Mouse (Mus musculus) common myeloid progenitor, adult 5-6 weeks (primary cell): ENCODE results near the gene Olfr1441. TPM values are rescaled to one million over a fixed set of nuclear protein-coding genes. Genes with fewer than 3 reads are reported as not detected.

Source experiments
- ATAC-seq: replicated peaks from 2 replicates; pipeline ENCODE4 v1.8.0; 2016; ENCODE audit warnings: low read depth, mild to moderate bottlenecking, moderate TSS enrichment, inconsistent platforms; ENCODE audit not compliant: poor library complexity, severe bottlenecking
- total RNA-seq: library from RNA; stranded (forward); fragments of 200-1000, 187-1606 nt; gene quantifications from 2 replicates; pipeline ENCODE4 v1.2.3, GENCODE M21; 2017

Olfr1441 gene
- not detected in 2 replicates for total RNA-seq

DNA sequence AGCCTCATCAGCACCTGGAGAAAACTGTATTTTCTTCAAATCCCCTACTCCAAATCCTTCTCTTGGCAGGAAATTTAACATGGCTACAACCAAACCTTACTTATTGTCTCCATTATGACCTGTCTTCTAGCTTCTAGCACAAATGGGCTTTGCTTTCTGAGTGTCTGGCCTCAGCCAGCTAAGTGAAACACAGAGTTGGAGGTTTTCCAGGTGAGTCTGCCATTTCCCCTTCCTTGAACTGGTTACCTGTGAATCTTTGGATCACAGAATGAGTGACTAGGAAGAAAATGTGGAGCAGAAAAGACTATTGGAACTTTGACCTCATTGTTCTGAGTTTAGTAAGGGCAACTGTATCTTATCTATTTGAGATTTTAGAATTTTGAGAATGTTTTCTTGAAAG is at the start of gene Olfr1441:
TSS of gene Olfr1441 (plus strand) at position 73 of the 400 bp plus-strand sequence.
- ATAC-seq, result no peak

DNA sequence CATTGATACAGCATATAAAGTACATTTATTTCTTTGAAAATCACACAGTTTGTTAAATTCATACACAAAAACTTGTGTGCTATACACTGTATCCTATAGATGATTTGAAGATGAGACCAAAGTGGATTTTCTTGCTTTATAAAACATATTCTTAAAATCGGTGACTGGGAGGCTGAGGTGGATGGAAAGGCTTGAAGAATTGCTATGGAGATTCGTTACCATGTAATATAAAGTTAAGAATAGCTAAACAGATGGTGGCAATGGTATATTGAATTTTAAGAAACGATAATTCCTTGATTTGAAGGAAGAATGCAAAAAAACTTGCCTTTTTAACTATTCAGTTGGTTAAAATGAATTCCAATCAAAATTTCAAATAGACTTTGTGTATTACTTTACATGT is 44.2 kb upstream of the Olfr1441 start:
- ATAC-seq, result no peak

GRCm38 (mm10) chr19:12374465-12375025 is 42.7 kb upstream of the Olfr1441 start:
- no peak for ATAC-seq

DNA sequence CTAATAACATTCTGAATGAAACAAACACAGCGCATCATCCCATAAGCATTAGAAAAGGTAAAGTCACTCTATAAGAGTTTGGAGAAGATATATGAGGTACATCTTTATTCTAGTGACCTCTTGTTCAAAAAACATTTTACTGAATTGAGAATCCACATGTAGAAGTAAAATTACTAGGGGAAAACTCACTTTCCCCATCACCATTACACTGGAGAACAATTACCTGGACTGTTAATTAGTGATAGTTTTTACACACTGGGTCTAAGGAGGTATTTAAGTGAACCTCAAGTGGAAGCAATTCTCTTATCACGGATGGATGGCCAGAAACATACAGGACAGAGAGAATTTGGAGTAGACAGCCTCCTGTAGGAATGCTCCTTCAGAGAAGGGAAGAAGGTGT is 30.3 kb upstream of the Olfr1441 start, which contains the start of gene Olfr1440:
TSS of gene Olfr1440 (plus strand) at position 301 of the 400 bp plus-strand sequence.
- ATAC-seq, result no peak

DNA sequence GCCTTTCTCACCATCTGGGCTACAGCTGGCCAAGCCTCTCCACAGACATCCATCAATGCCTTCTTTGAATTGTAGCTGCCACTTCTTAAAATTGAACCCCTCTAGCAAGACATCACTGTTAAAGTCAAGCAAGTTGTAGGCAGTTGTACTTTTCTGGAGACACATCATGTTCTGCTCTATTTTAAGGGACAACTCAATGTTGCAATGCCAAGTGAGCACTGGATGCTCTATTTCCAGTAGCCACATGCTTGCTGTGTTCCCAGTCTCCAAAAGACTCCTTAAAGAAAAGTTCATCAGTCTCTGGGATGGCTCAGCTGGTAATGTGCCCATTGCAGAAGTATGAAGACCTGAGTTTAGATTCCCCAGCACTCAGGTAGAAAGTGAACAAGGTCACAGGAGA is 3.5 kb upstream of the Olfr1441 start:
- ATAC-seq, result no peak

- ATAC-seq, result no peak
These were observed 1.1 kb downstream of the Olfr1441 start for GRCm38 (mm10) chr19:12418312-12418711.

DNA sequence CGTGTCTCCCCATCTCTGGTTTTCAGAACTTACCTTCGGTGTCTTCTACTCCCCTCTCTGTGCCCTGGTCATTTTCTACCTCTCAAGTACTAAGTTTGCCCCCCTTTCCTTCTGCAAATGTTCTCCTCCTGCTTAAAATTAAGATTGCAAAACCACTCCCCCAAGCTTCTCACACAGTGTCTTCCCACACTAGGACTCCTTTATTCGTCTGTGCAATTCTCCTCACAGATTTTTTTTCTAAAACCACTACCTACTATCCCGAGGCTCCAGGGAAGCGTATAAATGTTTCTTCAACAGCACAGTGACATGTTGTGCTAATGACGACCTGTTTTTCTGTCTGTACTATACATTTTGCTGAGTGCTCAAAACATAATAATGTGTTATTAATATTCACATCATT is 3.3 kb downstream of the Olfr1441 start:
- ATAC-seq, result no peak

- no peak for ATAC-seq
These were observed 4.4 kb downstream of the Olfr1441 start for GRCm38 (mm10) chr19:12421680-12422079.

DNA sequence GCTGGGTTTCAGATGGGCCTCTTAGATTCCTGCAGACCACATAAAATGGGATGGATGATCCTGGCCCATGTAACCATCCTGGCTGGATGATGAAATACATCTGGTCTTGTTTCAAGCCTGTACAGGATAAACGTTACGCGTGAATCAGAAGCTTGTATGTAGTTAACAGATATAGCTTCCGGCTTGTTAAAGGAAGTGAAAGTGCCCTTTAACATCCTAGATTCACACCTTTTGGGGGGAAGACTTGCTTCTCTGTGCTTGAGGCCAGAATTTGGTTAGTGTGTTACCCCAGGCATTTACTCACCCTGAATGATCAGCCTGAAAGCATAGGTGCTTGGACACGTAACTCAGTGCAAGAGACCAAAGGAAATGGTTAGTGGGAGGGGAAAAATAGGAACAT is 9.9 kb downstream of the Olfr1441 start:
- peak; percentile 56 for ATAC-seq

GRCm38 (mm10) chr19:12427605-12428004 is 10.4 kb downstream of the Olfr1441 start, which contains the start of gene Pfpl:
TSS of gene Pfpl (plus strand) at chr19:12427905.
- ATAC-seq, result no peak

DNA sequence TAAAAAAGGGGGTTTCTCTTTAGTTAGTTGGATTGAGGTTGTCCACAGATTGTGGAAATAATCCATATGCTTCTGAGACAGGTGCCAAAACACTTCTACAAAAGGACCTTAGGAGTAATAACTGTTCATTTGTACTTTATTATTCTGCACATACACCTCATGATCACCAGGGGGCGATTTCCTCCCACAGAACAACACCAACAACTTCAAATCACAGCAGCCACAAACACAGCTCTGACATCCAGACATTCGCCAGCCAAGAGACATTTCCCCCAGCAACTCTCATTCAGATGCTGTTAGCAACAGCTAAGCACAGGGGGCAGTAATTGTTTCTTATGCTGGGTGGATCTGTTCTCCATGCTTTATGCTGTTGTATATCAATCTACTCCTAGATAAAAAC is 15.8 kb downstream of the Olfr1441 start:
- peak; percentile 59 for ATAC-seq

DNA sequence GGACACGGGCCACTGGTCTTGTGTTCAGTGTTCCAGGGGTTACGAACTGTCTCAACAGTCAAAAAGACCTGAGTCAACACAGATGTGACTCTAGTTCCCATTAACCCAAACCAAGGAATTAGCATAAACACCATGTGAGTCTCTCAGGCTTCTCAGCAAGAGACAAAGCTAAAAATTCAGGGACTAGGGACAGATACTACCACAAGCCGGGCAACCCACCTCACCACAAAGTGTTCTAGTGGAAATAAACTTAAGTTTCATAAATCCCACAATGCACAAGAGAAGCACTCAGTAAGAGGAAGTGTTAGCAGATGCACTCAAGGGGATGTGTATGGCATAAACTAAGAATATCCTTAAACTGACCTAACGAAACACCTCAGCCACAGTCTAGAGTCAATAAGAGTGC is 17.8 kb downstream of the Olfr1441 start:
- ATAC-seq, result peak; percentile 92

- ATAC-seq, result no peak
These were observed 18.7 kb downstream of the Olfr1441 start for GRCm38 (mm10) chr19:12435750-12436524.

GRCm38 (mm10) chr19:12439581-12439980 is 22.3 kb downstream of the Olfr1441 start:
- ATAC-seq, result no peak

DNA sequence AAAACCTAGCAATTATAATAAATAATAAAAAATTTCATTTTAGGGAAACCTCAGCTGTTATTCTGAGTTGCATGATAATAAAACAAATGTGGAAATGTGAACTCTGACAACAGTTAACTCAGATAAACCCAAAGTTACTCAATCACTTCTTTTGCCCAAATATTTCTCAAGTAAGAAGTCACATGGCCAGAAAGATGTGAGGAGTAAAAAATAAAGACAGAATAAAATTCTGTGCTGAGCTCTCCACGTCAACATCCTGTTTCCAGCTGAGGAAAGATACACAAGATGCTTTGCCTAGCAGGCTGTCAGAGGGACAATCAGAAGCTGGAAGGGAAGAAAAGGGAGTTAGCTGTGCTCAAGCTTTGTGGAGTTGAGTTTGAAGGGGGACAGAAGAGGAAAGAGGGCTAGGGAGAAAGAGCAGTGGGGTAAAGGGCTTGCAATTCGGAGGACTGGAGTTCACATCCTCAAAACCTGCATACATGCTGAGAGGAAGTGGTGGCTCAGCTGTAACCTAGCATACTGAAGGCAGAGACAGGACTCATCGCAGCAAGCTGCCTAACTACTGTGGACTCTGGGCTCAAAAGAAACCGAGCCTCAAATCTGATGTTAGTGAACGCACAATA is 23.0 kb downstream of the Olfr1441 start:
- ATAC-seq, result peak; percentile 56

- ATAC-seq, result peak; percentile 89
These were observed 25.3 kb downstream of the Olfr1441 start for GRCm38 (mm10) chr19:12442560-12442959.

DNA sequence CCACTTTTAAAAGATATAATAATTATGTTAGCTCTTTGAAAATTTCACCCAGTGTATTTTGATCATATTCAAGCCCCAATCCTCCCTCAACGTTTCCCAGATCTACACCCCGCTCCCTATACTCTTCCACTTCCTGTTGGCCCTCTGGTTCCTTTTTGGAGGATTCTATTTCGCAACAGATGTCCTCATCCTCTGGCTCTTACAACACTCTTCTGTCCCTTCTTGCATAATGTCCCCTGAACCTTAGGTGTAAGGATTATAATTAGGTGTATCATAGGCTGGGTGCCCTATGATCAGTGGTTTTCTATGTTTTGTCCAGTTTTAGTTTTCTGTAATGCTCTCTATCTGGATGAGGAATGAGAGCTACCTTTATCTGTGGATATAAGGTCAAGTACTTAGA is 27.8 kb downstream of the Olfr1441 start:
- ATAC-seq, result peak; percentile 64

DNA sequence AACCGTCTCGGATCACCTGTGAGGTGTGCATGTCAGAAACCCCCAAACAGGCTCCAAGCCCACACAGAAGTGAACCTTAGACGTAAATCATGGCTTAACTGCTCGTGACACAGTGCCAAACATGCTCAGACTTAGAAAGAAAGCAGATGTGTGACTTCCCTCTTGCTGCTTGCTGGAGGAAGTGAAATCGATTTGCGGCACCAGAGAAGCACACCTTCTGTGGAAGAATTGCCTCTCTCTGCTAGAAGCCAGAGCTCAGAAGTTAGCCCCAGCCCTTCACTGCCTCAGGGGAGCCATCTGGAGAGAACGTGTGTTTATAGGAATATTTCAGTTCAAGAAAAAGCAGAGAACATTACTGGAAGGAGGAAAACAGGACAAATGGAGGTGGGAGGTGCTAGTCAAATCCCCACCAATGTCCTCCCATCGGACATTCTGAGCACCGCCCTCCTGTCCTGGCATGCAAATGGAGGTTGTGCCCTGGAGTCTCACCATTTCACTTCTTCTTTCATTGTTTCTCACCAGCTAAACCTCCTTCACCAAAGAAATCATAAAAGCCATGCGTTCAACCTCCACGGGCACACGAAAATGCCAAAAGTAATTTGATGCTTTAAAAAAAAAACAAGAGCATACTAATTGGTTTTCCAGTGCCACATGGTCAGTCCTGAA is 40.3 kb downstream of the Olfr1441 start:
- peak; percentile 92 for ATAC-seq

DNA sequence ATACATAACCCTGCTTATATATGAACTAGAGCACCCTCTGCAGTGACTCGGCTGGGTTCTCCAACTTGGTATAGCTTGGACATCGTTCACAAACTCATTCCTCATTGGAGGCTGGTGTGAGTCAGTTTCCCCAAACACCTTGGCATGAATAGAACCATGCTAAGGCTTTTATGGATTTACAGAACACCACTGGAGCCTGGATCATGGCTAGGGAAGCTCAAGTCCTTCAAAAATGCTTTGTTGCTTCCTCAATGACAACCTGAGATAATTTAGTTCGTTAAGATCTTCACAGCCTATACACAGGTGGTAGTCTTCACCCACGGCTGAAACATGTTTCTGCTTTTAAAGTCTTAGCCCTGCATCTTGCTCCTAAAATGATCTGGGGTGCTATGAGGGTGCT is 42.3 kb downstream of the Olfr1441 start:
- no peak for ATAC-seq
